Mouse (Mus musculus) intestine, embryonic 16.5 days (tissue): ENCODE measurements around the gene Zfp217. TPM values are rescaled to one million over a fixed set of nuclear protein-coding genes. Genes with fewer than 3 reads are reported as not detected.

ENCODE experiments used
- ATAC-seq: fragments of 200-750 bp; cut with Nextera tagmentation; 2 replicates; pipeline ENCODE4 v1.8.0; 2017; ENCODE audit warnings: moderate TSS enrichment, moderate library complexity
- H3K27ac ChIP-seq: fragments of 300-500 bp; sonication (generic); 2 replicates; pipeline ENCODE4 v1.5.1; 2014; ENCODE audit warnings: mild to moderate bottlenecking, low read length
- H3K27me3 ChIP-seq: fragments of 300-500 bp; sonication (generic); replicated peaks from 2 replicates; pipeline ENCODE4 v1.6.1; 2014; ENCODE audit warnings: low read length, control low read depth, mixed read lengths; ENCODE audit not compliant: control insufficient read depth, insufficient read depth
- H3K36me3 ChIP-seq: fragments of 300-500 bp; sonication (generic); 2 replicates; pipeline ENCODE4 v1.6.1; 2014; ENCODE audit warnings: low read length, control low read depth; ENCODE audit not compliant: control insufficient read depth, insufficient read depth
- H3K4me1 ChIP-seq: fragments of 300-500 bp; sonication (generic); 2 replicates; pipeline ENCODE4 v1.6.1; 2014; ENCODE audit warnings: low read length, control low read depth, mixed read lengths; ENCODE audit not compliant: control insufficient read depth, insufficient read depth
- H3K4me2 ChIP-seq: fragments of 300-500 bp; sonication (generic); 2 replicates; pipeline ENCODE4 v1.6.1; 2014; ENCODE audit warnings: low read depth, low read length, control low read depth
- H3K4me3 ChIP-seq: fragments of 300-500 bp; sonication (generic); 2 replicates; pipeline ENCODE4 v1.5.1; 2014; ENCODE audit warnings: mild to moderate bottlenecking, low read length
- H3K9ac ChIP-seq: fragments of 300-500 bp; sonication (generic); 2 replicates; pipeline ENCODE4 v1.6.1; 2014; ENCODE audit warnings: low read depth, low read length
- H3K9me3 ChIP-seq: fragments of 300-500 bp; sonication (generic); 2 replicates; pipeline ENCODE4 v1.6.1; 2016; ENCODE audit warnings: low read length, control low read depth; ENCODE audit not compliant: control insufficient read depth
- WGBS: fragments of 180-500 bp; shearing (Covaris S2); extraction: QIAGEN DNeasy Blood & Tissue Kit; methylation state at CpG from one replicate; pipeline ENCODE4 v1.1.7; 2014; 5-methylcytosine and 5-hydroxymethylcytosine counted together
- polyA plus RNA-seq: library from polyadenylated mRNA; unstranded; fragments of >200 nt; fragmentation: Nextera tagmentation; extraction: Ambion mirVana; gene quantifications from 2 replicates; pipeline ENCODE4 v1.2.1, GENCODE M21; 2015

Gene Zfp217
- polyA plus RNA-seq, 1 experiment from 2014 or later, result 2.9 TPM

GRCm38 (mm10) chr2:170101932-170102331, 46.0 kb downstream of the Zfp217 start:
- Histone ChIP-seq H3K4me1 (no peaks in the 10 kb centered on the region), H3K36me3 (no peaks in the 10 kb centered on the region), H3K9ac (no peak overlapping the region), H3K4me2 (no peak overlapping the region), H3K27me3 (no peaks in the 10 kb centered on the region), H3K9me3 (no peaks in the 10 kb centered on the region), H3K27ac (no peak overlapping the region), H3K4me3 (no peak overlapping the region)
- ATAC-seq, result no peak
- WGBS, result 70% methylated on average over 7 of the region's 7 CpGs

- no peak overlapping the region for H3K4me2 ChIP-seq
- WGBS, result 3% methylated on average over 12 of the region's 12 CpGs
- no peak overlapping the region; the same call in 1 of the 2 replicates for H3K9ac ChIP-seq
Measured at GRCm38 (mm10) chr2:170101132-170101531, 46.8 kb downstream of the Zfp217 start.

GRCm38 (mm10) chr2:170094871-170095270, 53.0 kb downstream of the Zfp217 start:
- Histone ChIP-seq H3K36me3 (no peaks in the 10 kb centered on the region), H3K27ac (no peak overlapping the region), H3K4me3 (no peak overlapping the region), H3K9me3 (no peaks in the 10 kb centered on the region), H3K27me3 (no peaks in the 10 kb centered on the region), H3K4me1 (peaks cover 12% of the 10 kb centered on the region), H3K4me2 (no peak overlapping the region), H3K9ac (no peak overlapping the region)
- 96% methylated on average over 9 of the region's 9 CpGs for WGBS
- no peak for ATAC-seq

More at GRCm38 (mm10) chr2:170101132-170101531, 46.8 kb downstream of the Zfp217 start:
- H3K4me1 ChIP-seq, result no peaks in the 10 kb centered on the region
- H3K9me3 ChIP-seq, result no peaks in the 10 kb centered on the region
- H3K27me3 ChIP-seq, result no peaks in the 10 kb centered on the region
- H3K36me3 ChIP-seq, result no peaks in the 10 kb centered on the region
- H3K27ac ChIP-seq, result no peak overlapping the region
- no peak overlapping the region for H3K4me3 ChIP-seq
- ATAC-seq, result peak; percentile 68

GRCm38 (mm10) chr2:170094220-170094619, 53.7 kb downstream of the Zfp217 start:
- Histone ChIP-seq H3K4me2 (no peak overlapping the region), H3K27me3 (no peaks in the 10 kb centered on the region), H3K4me1 (peaks cover 12% of the 10 kb centered on the region), H3K9ac (no peak overlapping the region), H3K9me3 (no peaks in the 10 kb centered on the region), H3K36me3 (no peaks in the 10 kb centered on the region), H3K27ac (no peak overlapping the region), H3K4me3 (no peak overlapping the region)
- whole genome bisulfite sequencing, result 94% methylated on average over 16 of the region's 17 CpGs
- ATAC-seq, result no peak

GRCm38 (mm10) chr2:170091563-170092443, 56.1 kb downstream of the Zfp217 start:
- no peak overlapping the region for H3K4me3 ChIP-seq
- peak; percentile 80 for ATAC-seq
- no peaks in the 10 kb centered on the region for H3K9me3 ChIP-seq
- WGBS, result 48% methylated on average over 10 of the region's 10 CpGs
- peak overlapping the region; percentile 92 for H3K27ac ChIP-seq
- peak overlapping the region; percentile 35; the same call in 1 of the 2 replicates for H3K9ac ChIP-seq
- H3K27me3 ChIP-seq, result no peaks in the 10 kb centered on the region
- no peaks in the 10 kb centered on the region for H3K36me3 ChIP-seq
- H3K4me1 ChIP-seq, result peaks cover 17% of the 10 kb centered on the region
- no peak overlapping the region for H3K4me2 ChIP-seq

GRCm38 (mm10) chr2:170078442-170079017, 69.4 kb downstream of the Zfp217 start:
- Histone ChIP-seq H3K4me3 (no peak overlapping the region), H3K9me3 (no peaks in the 10 kb centered on the region), H3K36me3 (no peaks in the 10 kb centered on the region), H3K27ac (peak overlapping the region; percentile 8; the same call in 1 of the 2 replicates), H3K4me2 (no peak overlapping the region), H3K27me3 (no peaks in the 10 kb centered on the region), H3K4me1 (peaks cover 8% of the 10 kb centered on the region), H3K9ac (no peak overlapping the region)
- peak; percentile 37; the same call in 1 of the 2 replicates for ATAC-seq
- 40% methylated on average over 15 of the region's 15 CpGs for WGBS

- H3K4me1 ChIP-seq, result peaks cover 8% of the 10 kb centered on the region
- no peak overlapping the region for H3K4me3 ChIP-seq
- H3K27me3 ChIP-seq, result no peaks in the 10 kb centered on the region
- ATAC-seq, result no peak
- no peak overlapping the region for H3K27ac ChIP-seq
- H3K36me3 ChIP-seq, result no peaks in the 10 kb centered on the region
- H3K9ac ChIP-seq, result no peak overlapping the region
- 64% methylated on average over 10 of the region's 10 CpGs for WGBS
- no peaks in the 10 kb centered on the region for H3K9me3 ChIP-seq
- H3K4me2 ChIP-seq, result no peak overlapping the region
Measured at GRCm38 (mm10) chr2:170078041-170078440, 69.9 kb downstream of the Zfp217 start.

GRCm38 (mm10) chr2:170076941-170077490, 70.9 kb downstream of the Zfp217 start:
- H3K4me1 ChIP-seq, result peaks cover 13% of the 10 kb centered on the region
- no peak overlapping the region for H3K9ac ChIP-seq
- H3K4me2 ChIP-seq, result no peak overlapping the region
- WGBS, result 64% methylated on average over 6 of the region's 6 CpGs
- 0 out of 2 replicates have a peak overlapping the region, but pooled peaks have one; percentile 4 for H3K27ac ChIP-seq
- no peaks in the 10 kb centered on the region for H3K36me3 ChIP-seq
- no peaks in the 10 kb centered on the region for H3K9me3 ChIP-seq
- ATAC-seq, result no peak
- H3K4me3 ChIP-seq, result no peak overlapping the region
- no peaks in the 10 kb centered on the region for H3K27me3 ChIP-seq

- Histone ChIP-seq H3K27ac (peak overlapping the region; percentile 64), H3K27me3 (no peaks in the 10 kb centered on the region), H3K9ac (peak overlapping the region; percentile 30; the same call in 1 of the 2 replicates), H3K4me1 (peaks cover 10% of the 10 kb centered on the region), H3K36me3 (no peaks in the 10 kb centered on the region), H3K4me2 (peak overlapping the region; percentile 40), H3K4me3 (peak overlapping the region; percentile 16; the same call in 1 of the 2 replicates), H3K9me3 (no peaks in the 10 kb centered on the region)
- WGBS, result 31% methylated on average over 15 of the region's 15 CpGs
- ATAC-seq, result peak; percentile 78
Measured at GRCm38 (mm10) chr2:170070641-170071241, 77.2 kb downstream of the Zfp217 start.
